Mouse (Mus musculus): ENCODE measurements at regions not wholly inside any gene's neighbourhood (a gene's known extent, or its start where the extent isn't known, plus 50 kb on each side); places are given as distances from the start of the nearest gene placed in this dataset.

DNA sequence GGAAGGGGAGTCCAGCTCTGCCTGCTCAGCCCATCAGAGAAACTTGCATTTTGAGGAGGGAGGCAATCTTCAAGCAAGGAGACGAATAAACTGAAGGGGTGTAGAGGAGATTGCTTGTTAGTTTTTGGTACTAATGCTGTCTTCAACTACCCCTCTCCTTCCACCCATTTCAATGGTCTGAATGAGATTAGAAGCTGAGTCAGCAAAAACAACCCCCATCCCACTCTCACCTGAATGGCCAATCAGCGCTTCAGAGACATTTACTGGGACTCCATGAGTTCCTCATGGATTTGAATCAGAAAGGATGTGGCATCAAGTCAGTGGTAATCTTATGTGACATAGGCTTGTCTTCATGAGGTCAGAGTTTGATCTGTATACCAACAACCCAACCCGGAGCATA, 180.0 kb upstream of the Nlrp1b start:
- TF ChIP-seq CHD2 (IDR thresholded peaks at IDR 0.05; ENCODE audit: low read depth, low read length) (no peak), HCFC1 (IDR thresholded peaks at IDR 0.05; ENCODE audit: borderline replicate concordance, insufficient read depth, low read length) (no peak), ZC3H11A (IDR thresholded peaks at IDR 0.05; ENCODE audit: borderline replicate concordance, low read depth, low read length) (no peak), ZNF384 (IDR thresholded peaks at IDR 0.05; ENCODE audit: low read depth, low read length) (no peak)
